35 mouse cellular contexts compared by ENCODE assay signal in the genomic region with DNA sequence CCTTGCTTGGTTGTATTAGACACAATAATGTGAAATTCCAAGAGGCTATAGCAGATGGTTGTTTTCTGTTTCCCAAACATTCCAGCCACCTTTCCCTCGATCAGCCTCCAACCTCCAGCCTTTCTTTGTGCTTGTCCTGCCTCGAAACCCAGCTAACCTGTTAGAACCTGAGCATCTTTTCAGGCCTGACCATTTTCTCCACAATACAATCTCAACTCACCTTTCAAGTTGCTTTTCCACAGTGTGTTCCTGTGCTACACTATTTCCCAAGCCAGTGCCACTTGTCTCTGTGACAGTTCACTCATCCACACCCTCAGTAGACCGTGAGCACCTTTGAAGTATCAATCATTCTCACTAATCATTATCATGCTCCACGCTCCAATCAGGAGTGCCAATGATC.
"Had no signal": no experiment of that assay in that cellular context is flagged by ENCODE, and none has a peak within 500 bp of the region (broad histone marks: within the 10 kb centered on the region; RNA-seq: fewer than 3 reads in every experiment).

No protein-coding gene starts in this region.

- DNase-seq: heart, postnatal 10 days; heart, postnatal 14 days; heart, postnatal 36 days; heart, postnatal 4 days; kidney, adult 11 months; kidney, adult 18-20 months; kidney, adult 2 months; kidney, adult 8-10 months; kidney, adult 9 months; kidney, postnatal 10 days; kidney, postnatal 14 days; kidney, postnatal 25 days; kidney, postnatal 36 days; kidney, postnatal 4 days; layer of hippocampus, adult 9-11 months; layer of hippocampus, postnatal 36 days had no signal

- H3K9me3 ChIP-seq: heart, embryonic 12.5 days; heart, embryonic 13.5 days; heart, embryonic 15.5 days; hindbrain, embryonic 10.5 days; hindbrain, embryonic 12.5 days; hindbrain, embryonic 15.5 days; intestine, embryonic 15.5 days; kidney, embryonic 15.5 days had no signal

- H3K36me3 ChIP-seq: heart, embryonic 12.5 days; heart, embryonic 13.5 days; heart, embryonic 15.5 days; hindbrain, embryonic 10.5 days; hindbrain, embryonic 12.5 days; hindbrain, embryonic 13.5 days; hindbrain, embryonic 15.5 days; intestine, embryonic 15.5 days; kidney, embryonic 15.5 days had no signal

- ATAC-seq: hindbrain, embryonic 16.5 days; hindbrain, postnatal 0 days; inflammation-experienced regulatory T-cells, adult 6 months; intestine, embryonic 15.5 days; intestine, embryonic 16.5 days; intestine, postnatal 0 days had no signal

- H3K4me3 ChIP-seq: heart, embryonic 12.5 days; heart, embryonic 13.5 days; heart, embryonic 15.5 days; hindbrain, embryonic 10.5 days; hindbrain, embryonic 12.5 days; hindbrain, embryonic 13.5 days; hindbrain, embryonic 15.5 days; intestine, embryonic 15.5 days; kidney, embryonic 15.5 days; layer of hippocampus, adult 2 months; left cerebral cortex, adult 2 months had no signal

- H3K4me1 ChIP-seq: heart, embryonic 15.5 days; hindbrain, embryonic 12.5 days; hindbrain, embryonic 13.5 days; hindbrain, embryonic 15.5 days; intestine, embryonic 15.5 days; kidney, embryonic 15.5 days had no signal

- H3K27me3 ChIP-seq: heart, embryonic 12.5 days; heart, embryonic 13.5 days; heart, embryonic 15.5 days; hindbrain, embryonic 12.5 days; hindbrain, embryonic 13.5 days; hindbrain, embryonic 15.5 days; intestine, embryonic 15.5 days; kidney, embryonic 15.5 days had no signal

- H3K9ac ChIP-seq: heart, embryonic 12.5 days; heart, embryonic 13.5 days; heart, embryonic 15.5 days; hindbrain, embryonic 12.5 days; hindbrain, embryonic 13.5 days; hindbrain, embryonic 14.5 days; hindbrain, embryonic 15.5 days; intestine, embryonic 15.5 days; kidney, embryonic 15.5 days had no signal

- H3K27ac ChIP-seq: heart, embryonic 13.5 days; heart, embryonic 15.5 days; hindbrain, embryonic 10.5 days; hindbrain, embryonic 12.5 days; hindbrain, embryonic 13.5 days; hindbrain, embryonic 14.5 days; hindbrain, embryonic 15.5 days; hindbrain, postnatal 0 days; intestine, embryonic 15.5 days; kidney, embryonic 15.5 days; kidney, postnatal 0 days; layer of hippocampus, adult 2 months; left cerebral cortex, adult 2 months had no signal

- H3K4me2 ChIP-seq: heart, embryonic 11.5 days; heart, embryonic 12.5 days; heart, embryonic 13.5 days; heart, embryonic 15.5 days; hindbrain, embryonic 12.5 days; hindbrain, embryonic 13.5 days; hindbrain, embryonic 14.5 days; hindbrain, embryonic 15.5 days; intestine, embryonic 15.5 days; kidney, embryonic 15.5 days had no signal
